Mouse (Mus musculus): ENCODE results near the gene Pafah1b2. TPM values are rescaled to one million over a fixed set of nuclear protein-coding genes. Genes with fewer than 3 reads are reported as not detected.
A peak's percentile ranks its signal among the peaks of the same experiment; 100 is the strongest.

The Pafah1b2 gene
- polyA plus RNA-seq, 1 experiment from 2014 or later: 326 TPM

DNA sequence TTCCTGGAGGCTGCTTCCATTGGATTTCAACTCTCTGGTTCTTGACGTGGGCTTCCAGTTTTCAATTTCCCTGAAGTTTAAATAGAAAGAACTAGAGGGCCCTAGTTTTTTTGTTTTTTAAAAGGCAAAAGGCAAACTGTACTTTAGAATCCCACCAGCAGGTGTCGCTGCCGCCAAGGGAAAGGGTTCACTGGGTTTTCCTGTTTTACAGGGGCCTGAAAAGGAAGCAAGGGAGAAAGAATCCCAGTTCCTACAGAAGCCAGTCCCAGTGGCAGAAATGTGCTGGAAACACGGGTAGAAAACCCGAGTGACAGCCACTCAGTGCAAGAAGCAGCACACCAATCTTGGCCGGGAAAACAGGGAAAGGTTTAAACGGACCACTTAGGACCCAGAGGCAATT, 8.8 kb downstream of the Pafah1b2 start:
- WGBS: 12% methylated on average over 7 of the region's 7 CpGs
- Histone ChIP-seq H3K4me2 (replicated peaks) (no peak overlapping the region), H3K36me3 (no peaks in the 10 kb centered on the region), H3K9me3 (no peaks in the 10 kb centered on the region), H3K4me1 (no peaks in the 10 kb centered on the region), H3K27ac (no peak overlapping the region), H3K27me3 (replicated peaks) (no peaks in the 10 kb centered on the region), H3K4me3 (no peak overlapping the region), H3K9ac (no peak overlapping the region)
- no peak for ATAC-seq (ENCODE audit: low FRiP score, low read depth)

DNA sequence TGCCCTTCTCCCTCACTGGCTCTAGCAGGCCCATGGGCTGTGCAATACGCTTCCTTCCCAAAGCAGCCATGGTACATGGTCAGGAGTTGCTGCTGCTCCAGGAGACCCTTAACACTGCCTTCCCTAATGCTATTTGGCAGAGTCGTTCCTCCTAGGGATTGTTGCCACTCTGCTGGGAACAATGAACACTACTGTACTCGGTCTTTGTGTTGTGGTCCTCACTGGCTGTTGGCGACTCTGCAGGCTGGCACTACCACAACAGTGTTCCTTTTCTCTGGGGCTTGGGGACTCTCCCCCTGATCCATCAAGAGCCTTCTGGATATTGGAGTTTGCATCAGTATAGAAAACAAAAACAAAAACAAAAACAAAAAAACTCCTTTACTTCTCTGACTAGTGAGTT, 13.5 kb downstream of the Pafah1b2 start:
- WGBS: 68% methylated on average over 4 of the region's 4 CpGs
- H3K27me3 ChIP-seq (replicated peaks): no peaks in the 10 kb centered on the region
- H3K9ac ChIP-seq: no peak overlapping the region
- no peak overlapping the region for H3K27ac ChIP-seq
- no peaks in the 10 kb centered on the region for H3K4me1 ChIP-seq
- no peak overlapping the region for H3K4me2 ChIP-seq (replicated peaks)
- H3K36me3 ChIP-seq: no peaks in the 10 kb centered on the region
- no peaks in the 10 kb centered on the region for H3K9me3 ChIP-seq
- ATAC-seq (ENCODE audit: low FRiP score, low read depth): no peak
- H3K4me3 ChIP-seq: no peak overlapping the region

DNA sequence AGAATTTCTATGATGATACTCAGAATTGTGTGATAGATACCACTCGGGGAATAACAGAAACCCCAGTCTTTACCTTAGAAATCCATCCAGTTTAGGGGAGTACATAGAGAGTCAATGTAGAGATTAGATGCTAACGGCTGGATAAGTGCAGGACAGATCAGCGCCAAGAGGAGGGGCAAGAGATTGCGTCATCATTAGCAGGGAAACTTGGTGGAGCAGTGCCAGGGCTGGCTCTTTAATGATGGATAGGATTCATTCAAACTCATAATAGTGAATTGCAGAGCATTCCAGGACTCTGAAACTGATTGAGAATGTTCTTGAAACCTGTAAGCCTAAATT, 27.3 kb downstream of the Pafah1b2 start:
- Histone ChIP-seq H3K9ac (peak overlapping the region; percentile 99), H3K27ac (peak overlapping the region; percentile 89), H3K27me3 (replicated peaks) (no peaks in the 10 kb centered on the region), H3K36me3 (no peaks in the 10 kb centered on the region), H3K4me2 (replicated peaks) (peak overlapping the region; percentile 91), H3K9me3 (no peaks in the 10 kb centered on the region), H3K4me1 (peaks cover 16% of the 10 kb centered on the region), H3K4me3 (peak overlapping the region; percentile 99)
- peak; percentile 73 for ATAC-seq (ENCODE audit: low FRiP score, low read depth)
- 2% methylated on average over 4 of the region's 4 CpGs for WGBS

DNA sequence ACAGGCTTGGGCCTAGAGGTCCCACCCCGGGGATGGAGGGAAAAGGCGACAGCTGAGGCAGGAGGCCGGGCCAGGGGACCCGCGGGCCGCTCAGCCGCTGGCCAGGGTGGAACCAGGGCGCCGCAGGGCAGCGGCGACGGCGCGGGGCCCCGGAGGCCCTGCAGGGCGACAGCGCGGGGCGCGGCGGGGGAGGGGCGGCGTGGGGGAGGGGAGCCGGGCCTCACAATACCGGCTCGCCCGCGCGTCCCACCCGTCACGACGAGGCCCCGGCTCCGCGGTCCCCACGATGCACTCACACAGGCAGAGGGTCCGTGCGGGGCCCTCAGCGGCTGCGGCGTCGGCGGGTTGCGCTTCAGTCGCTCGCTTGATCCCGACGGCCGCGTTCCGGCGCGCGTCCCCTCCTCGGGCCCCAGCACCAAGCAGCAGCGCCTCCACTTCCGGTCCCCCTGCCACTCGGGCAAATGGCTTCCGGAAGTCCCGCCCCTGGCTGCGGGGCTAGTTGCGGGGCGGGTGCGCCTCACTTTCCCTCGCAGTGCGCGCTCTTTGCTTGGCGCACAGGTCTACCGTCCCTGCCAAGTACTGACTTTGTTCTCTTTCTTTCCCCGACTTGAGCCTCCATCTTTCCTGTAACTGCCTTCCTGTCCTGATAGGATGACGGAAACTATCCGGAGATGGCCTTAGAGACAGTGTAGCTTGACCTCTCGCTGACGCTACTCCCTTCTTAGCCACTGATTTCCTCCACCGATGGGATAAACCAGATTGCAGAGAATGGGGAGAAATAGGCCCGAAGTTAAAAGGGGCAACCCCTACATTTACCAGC, 27.9 kb downstream of the Pafah1b2 start:
- Histone ChIP-seq H3K9ac (peak overlapping the region; percentile 99), H3K36me3 (no peaks in the 10 kb centered on the region), H3K27me3 (replicated peaks) (no peaks in the 10 kb centered on the region), H3K4me2 (replicated peaks) (peak overlapping the region; percentile 91), H3K4me1 (peaks cover 16% of the 10 kb centered on the region), H3K4me3 (peak overlapping the region; percentile 99), H3K9me3 (no peaks in the 10 kb centered on the region), H3K27ac (peak overlapping the region; percentile 89)
- ATAC-seq (ENCODE audit: low FRiP score, low read depth): peak; percentile 92
- WGBS: under 1% methylated on average over 69 of the region's 76 CpGs

DNA sequence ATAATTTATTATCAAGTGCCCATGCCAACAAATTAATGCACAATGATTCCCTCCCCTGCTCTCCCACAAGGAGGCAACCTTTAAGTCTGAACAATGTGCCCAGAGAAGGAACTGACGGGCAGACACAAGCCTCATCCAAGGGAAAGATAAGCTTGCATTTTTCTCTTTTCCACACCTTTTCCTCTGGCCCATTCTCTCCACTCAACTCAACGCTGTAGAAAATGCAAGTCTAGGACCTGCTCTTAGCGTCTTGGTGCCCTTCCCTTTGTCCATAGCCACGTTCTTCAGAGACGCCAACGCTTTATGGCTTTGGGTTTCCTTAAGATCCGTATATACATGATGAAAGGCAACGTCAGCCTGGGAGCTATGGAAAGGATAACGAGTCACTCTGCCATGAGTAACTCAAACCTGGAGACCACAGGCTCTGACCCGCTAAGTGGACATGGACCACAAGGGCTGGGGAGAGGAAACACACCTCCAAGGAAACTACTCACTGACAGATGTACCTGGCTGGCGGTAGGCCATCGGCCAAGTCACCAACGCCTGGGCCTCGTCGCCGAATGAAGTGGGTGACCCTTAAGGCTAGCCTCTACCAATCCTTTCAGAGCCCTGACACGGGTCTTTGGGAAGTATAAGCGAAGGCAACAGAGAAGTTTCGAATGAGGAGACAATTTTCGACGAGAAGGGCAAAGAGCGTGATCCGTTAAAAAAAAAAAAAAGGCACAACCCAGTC, 28.6 kb downstream of the Pafah1b2 start:
- H3K9me3 ChIP-seq: no peaks in the 10 kb centered on the region
- peak overlapping the region; percentile 91 for H3K4me2 ChIP-seq (replicated peaks)
- peaks cover 16% of the 10 kb centered on the region for H3K4me1 ChIP-seq
- under 1% methylated on average over 23 of the region's 23 CpGs for WGBS
- H3K27ac ChIP-seq: peak overlapping the region; percentile 89
- peak overlapping the region; percentile 99 for H3K9ac ChIP-seq
- ATAC-seq (ENCODE audit: low FRiP score, low read depth): no peak; the same call in 1 of the 2 replicates
- no peaks in the 10 kb centered on the region for H3K36me3 ChIP-seq
- H3K4me3 ChIP-seq: peak overlapping the region; percentile 99
- H3K27me3 ChIP-seq (replicated peaks): no peaks in the 10 kb centered on the region

DNA sequence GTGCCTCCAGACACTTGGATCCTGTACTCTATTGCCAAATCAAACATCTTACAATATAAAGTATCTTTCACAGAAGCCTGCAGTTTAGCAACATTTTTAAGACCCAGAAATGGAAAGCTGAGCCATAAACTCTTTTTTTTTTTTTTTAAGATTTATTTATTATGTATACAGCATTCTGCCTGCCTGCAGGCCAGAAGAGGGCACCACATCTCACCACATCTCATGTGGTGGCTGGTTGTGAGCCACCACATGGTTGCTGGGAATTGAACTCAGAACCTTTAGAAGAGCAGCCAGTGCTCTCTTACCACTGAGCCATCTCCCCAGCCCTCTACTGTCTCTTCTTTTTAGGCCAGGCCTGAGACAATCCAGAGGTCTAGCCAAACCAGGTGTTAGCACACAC, 31.2 kb downstream of the Pafah1b2 start:
- Histone ChIP-seq H3K36me3 (peaks cover 7% of the 10 kb centered on the region; the same call in 1 of the 2 replicates), H3K4me1 (peaks cover 16% of the 10 kb centered on the region), H3K27ac (no peak overlapping the region), H3K27me3 (replicated peaks) (no peaks in the 10 kb centered on the region), H3K9me3 (no peaks in the 10 kb centered on the region), H3K4me2 (replicated peaks) (no peak overlapping the region), H3K4me3 (no peak overlapping the region), H3K9ac (no peak overlapping the region)
- no peak for ATAC-seq (ENCODE audit: low FRiP score, low read depth)

DNA sequence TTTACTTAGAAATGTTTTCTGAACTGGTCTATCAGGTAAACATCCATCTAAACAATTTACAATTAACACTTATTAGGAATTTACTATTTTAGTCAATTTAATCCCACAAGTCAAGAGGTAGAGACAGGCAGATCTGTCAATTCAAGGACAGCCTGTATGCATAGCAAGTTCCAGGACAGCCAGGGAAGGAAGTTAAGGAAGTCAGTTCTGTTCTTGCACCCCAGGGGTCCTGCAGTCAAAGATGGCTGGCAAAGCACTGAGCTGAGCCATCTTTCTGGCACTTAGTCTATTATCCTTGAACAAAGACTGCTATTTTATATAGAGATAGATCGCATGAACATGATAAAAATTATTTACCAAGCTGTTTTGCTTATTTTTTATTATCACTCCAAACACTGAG, 31.9 kb downstream of the Pafah1b2 start:
- no peak overlapping the region for H3K27ac ChIP-seq
- H3K4me1 ChIP-seq: peaks cover 16% of the 10 kb centered on the region
- no peak overlapping the region for H3K4me2 ChIP-seq (replicated peaks)
- no peak overlapping the region for H3K9ac ChIP-seq
- ATAC-seq (ENCODE audit: low FRiP score, low read depth): no peak
- WGBS: 87% methylated on average over 1 of the region's 1 CpGs
- H3K36me3 ChIP-seq: peaks cover 11% of the 10 kb centered on the region; the same call in 1 of the 2 replicates
- H3K9me3 ChIP-seq: no peaks in the 10 kb centered on the region
- H3K27me3 ChIP-seq (replicated peaks): no peaks in the 10 kb centered on the region
- no peak overlapping the region for H3K4me3 ChIP-seq

DNA sequence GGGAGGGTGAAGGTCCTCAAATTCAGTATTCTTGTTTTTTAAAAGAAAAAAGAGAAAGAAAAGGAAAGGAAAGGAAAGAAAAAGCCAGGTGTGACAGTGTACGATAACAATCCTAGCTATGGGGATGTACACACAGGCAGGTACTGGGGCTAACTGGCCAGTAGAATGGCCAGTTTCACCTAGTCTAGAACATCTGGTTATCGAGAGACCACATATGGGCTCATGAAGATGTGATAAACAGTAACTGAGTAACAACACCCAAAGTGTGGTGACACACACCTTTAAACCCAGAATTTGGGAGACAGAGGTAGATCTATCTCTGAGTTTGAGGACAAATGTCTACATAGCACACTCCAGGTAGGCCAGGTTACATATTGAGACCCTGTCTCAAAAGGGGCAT, 32.7 kb downstream of the Pafah1b2 start:
- ATAC-seq (ENCODE audit: low FRiP score, low read depth): no peak
- no peak overlapping the region for H3K27ac ChIP-seq
- WGBS: 96% methylated on average over 2 of the region's 2 CpGs
- H3K4me2 ChIP-seq (replicated peaks): no peak overlapping the region
- peaks cover 16% of the 10 kb centered on the region for H3K4me1 ChIP-seq
- H3K9me3 ChIP-seq: no peaks in the 10 kb centered on the region
- no peak overlapping the region for H3K9ac ChIP-seq
- H3K27me3 ChIP-seq (replicated peaks): no peaks in the 10 kb centered on the region
- H3K4me3 ChIP-seq: no peak overlapping the region
- peaks cover 16% of the 10 kb centered on the region for H3K36me3 ChIP-seq

DNA sequence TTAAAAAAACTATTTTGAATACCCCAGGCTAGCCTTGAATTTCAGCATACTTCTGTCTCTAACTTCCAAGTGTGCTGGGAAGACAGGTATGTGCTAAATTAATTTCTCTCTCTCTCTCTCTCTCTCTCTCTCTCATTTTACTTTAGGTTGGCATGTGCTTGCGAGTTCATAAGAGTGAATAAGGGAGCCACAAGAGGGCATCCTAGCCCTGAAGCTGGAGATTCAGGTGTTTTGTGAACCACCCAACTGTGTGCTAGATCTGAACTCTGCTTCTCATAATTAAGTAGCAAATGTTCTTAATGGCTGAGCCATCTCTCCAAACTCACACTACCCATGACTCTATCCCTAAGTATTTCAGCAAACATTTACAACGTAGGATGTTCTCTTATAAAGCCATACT, 35.6 kb downstream of the Pafah1b2 start:
- 91% methylated on average over 2 of the region's 2 CpGs for WGBS

DNA sequence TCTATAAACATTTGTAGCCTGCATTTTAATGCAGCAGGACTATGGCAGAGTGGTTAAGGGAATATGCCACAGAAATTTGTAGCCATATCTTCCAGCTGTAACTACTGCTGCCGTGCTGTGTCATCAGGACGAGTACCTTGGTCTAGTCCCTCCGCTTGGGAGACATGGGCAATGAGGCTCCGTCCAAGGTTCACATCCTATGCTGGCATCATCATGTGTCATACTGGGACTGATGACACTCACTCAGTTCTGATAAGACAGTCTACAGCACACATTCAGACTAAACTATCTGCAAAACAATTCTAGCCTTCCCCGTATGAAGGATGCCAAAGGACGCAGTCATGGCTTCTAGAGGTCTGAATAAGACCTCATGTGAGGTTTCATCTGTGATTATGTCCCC, 48.9 kb downstream of the Pafah1b2 start:
- ATAC-seq (ENCODE audit: low FRiP score, low read depth): no peak
- Histone ChIP-seq H3K9ac (no peak overlapping the region), H3K9me3 (no peaks in the 10 kb centered on the region), H3K4me2 (replicated peaks) (no peak overlapping the region), H3K27me3 (replicated peaks) (no peaks in the 10 kb centered on the region), H3K4me1 (peaks cover 2% of the 10 kb centered on the region; the same call in 1 of the 2 replicates), H3K4me3 (no peak overlapping the region), H3K27ac (no peak overlapping the region), H3K36me3 (peaks cover 73% of the 10 kb centered on the region)
- 94% methylated on average over 6 of the region's 6 CpGs for WGBS

More for the DNA sequence above, 35.6 kb downstream of the Pafah1b2 start:
- H3K36me3 ChIP-seq: peaks cover 42% of the 10 kb centered on the region
- ATAC-seq (ENCODE audit: low FRiP score, low read depth): no peak
- no peaks in the 10 kb centered on the region for H3K27me3 ChIP-seq (replicated peaks)
- no peaks in the 10 kb centered on the region; the same call in none of the 2 replicates for H3K4me1 ChIP-seq
- H3K4me3 ChIP-seq: no peak overlapping the region
- H3K27ac ChIP-seq: no peak overlapping the region
- H3K9ac ChIP-seq: no peak overlapping the region
- H3K9me3 ChIP-seq: no peaks in the 10 kb centered on the region
- H3K4me2 ChIP-seq (replicated peaks): no peak overlapping the region

DNA sequence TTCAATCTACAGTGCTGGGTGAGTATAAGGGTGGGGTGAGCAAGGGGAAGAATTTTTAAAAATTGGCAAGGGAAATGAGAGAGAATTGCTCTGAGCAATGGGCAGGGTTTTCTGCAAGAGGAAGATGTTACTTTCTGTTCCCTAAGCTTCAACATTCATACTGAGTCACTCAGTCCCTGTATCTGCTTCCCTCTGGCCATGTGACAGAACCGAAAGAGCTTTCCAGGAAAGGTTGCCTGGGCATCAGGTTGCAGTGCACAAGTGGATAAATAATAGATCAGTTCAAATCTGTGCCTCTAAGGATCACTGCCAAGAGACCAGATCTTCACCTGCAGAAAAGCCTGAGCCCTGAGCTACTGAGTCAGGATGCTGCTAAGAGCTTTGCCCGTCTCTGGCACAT, 50.6 kb downstream of the Pafah1b2 start:
- H3K4me1 ChIP-seq: peaks cover 9% of the 10 kb centered on the region; the same call in 1 of the 2 replicates
- no peak overlapping the region for H3K4me3 ChIP-seq
- 87% methylated on average over 2 of the region's 2 CpGs for WGBS
- no peak overlapping the region for H3K9ac ChIP-seq
- no peaks in the 10 kb centered on the region for H3K9me3 ChIP-seq
- H3K4me2 ChIP-seq (replicated peaks): no peak overlapping the region
- no peak for ATAC-seq (ENCODE audit: low FRiP score, low read depth)
- H3K36me3 ChIP-seq: peaks cover 58% of the 10 kb centered on the region
- H3K27me3 ChIP-seq (replicated peaks): no peaks in the 10 kb centered on the region
- H3K27ac ChIP-seq: no peak overlapping the region

DNA sequence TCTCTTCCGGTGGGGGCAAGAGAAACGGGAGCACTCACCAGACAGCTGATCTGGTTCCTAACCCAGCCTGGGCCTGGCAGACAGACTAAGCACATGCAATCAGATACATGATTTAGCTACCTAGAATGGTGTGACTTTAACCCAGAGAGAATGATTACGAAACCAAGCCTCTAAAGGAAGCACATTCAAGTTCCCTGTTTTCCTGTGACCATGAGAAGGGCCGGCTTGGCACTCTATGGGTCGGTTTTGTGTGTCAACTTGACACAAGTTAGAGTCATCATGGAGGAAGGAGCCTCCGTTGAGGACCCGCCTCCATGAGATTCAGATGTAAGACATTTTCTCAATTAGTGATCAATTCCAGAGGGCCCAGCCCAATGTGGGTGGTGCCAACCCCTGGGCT, 52.8 kb downstream of the Pafah1b2 start:
- no peaks in the 10 kb centered on the region for H3K9me3 ChIP-seq
- H3K4me2 ChIP-seq (replicated peaks): no peak overlapping the region
- no peak overlapping the region for H3K9ac ChIP-seq
- WGBS: 87% methylated on average over 7 of the region's 7 CpGs
- H3K4me1 ChIP-seq: peaks cover 18% of the 10 kb centered on the region
- H3K4me3 ChIP-seq: no peak overlapping the region
- no peak for ATAC-seq (ENCODE audit: low FRiP score, low read depth)
- H3K36me3 ChIP-seq: peaks cover 40% of the 10 kb centered on the region
- no peak overlapping the region for H3K27ac ChIP-seq
- H3K27me3 ChIP-seq (replicated peaks): no peaks in the 10 kb centered on the region
